Mouse (Mus musculus) bone marrow macrophage, adult 2 months (primary cell): ENCODE data around the gene Sh3rf3.

ENCODE experiments used
- CTCF ChIP-seq: IDR thresholded peaks from 2 replicates; pipeline ENCODE4 v1.5.1; 2012; ENCODE audit warnings: low read depth, mild to moderate bottlenecking, low read length, moderate library complexity
- POLR2A ChIP-seq: IDR thresholded peaks from 2 replicates; pipeline ENCODE4 v1.6.1; 2012; ENCODE audit warnings: mild to moderate bottlenecking, low read depth, low read length, borderline replicate concordance

DNA sequence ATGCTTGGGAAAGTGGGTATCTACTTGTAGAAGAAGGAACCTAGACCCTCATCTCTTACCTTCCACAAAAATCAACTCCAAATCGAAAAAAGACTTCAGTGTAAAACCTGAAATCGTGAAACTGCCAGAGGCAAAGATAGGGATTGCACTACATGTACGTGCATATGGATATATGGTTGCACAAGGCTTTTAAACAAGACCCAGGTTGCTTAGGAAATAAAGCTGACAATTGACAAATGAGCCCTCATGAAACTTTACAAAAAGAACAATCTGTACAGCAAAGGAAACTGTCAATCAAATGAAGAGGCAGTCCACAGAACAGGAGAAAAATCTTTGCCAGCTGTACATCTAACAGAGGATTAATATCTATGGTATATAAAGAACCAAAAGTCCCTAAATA lies 129.7 kb downstream of the Sh3rf3 start:
- TF ChIP-seq POLR2A (no peak), CTCF (no peak)
